Mouse (Mus musculus) neural tube, embryonic 13.5 days (tissue): ENCODE data around the gene Angel2. TPM values are rescaled to one million over a fixed set of nuclear protein-coding genes. Genes with fewer than 3 reads are reported as not detected.

ENCODE experiments used
- ATAC-seq: fragments of 200-750 bp; cut with Nextera tagmentation; 2 replicates; pipeline ENCODE4 v1.8.0; 2017; ENCODE audit warnings: low read depth, mild to moderate bottlenecking, moderate TSS enrichment, moderate library complexity
- H3K27ac ChIP-seq: fragments of 300-500 bp; sonication (generic); replicated peaks from 2 replicates; pipeline ENCODE4 v1.5.1; 2015; ENCODE audit warnings: moderate library complexity, mild to moderate bottlenecking, inconsistent platforms
- H3K27me3 ChIP-seq: fragments of 300-500 bp; sonication (generic); 2 replicates; pipeline ENCODE4 v1.6.1; 2015; ENCODE audit warnings: mild to moderate bottlenecking, inconsistent platforms
- H3K36me3 ChIP-seq: fragments of 300-500 bp; sonication (generic); 2 replicates; pipeline ENCODE4 v1.6.1; 2015; ENCODE audit warnings: mild to moderate bottlenecking, inconsistent platforms
- H3K4me1 ChIP-seq: fragments of 300-500 bp; sonication (generic); replicated peaks from 2 replicates; pipeline ENCODE4 v1.6.1; 2015; ENCODE audit warnings: inconsistent platforms
- H3K4me2 ChIP-seq: fragments of 300-500 bp; sonication (generic); 2 replicates; pipeline ENCODE4 v1.6.1; 2015; ENCODE audit warnings: inconsistent platforms, mild to moderate bottlenecking, moderate library complexity
- H3K4me3 ChIP-seq: fragments of 300-500 bp; sonication (generic); 2 replicates; pipeline ENCODE4 v1.5.1; 2015; ENCODE audit warnings: mild to moderate bottlenecking, inconsistent platforms
- H3K9ac ChIP-seq: fragments of 300-500 bp; sonication (generic); 2 replicates; pipeline ENCODE4 v1.6.1; 2015; ENCODE audit warnings: moderate library complexity, mild to moderate bottlenecking, inconsistent platforms
- H3K9me3 ChIP-seq: fragments of 300-500 bp; sonication (generic); 2 replicates; pipeline ENCODE4 v1.6.1; 2016; ENCODE audit warnings: inconsistent platforms
- WGBS: fragments of 180-500 bp; shearing (Covaris S2); methylation state at CpG from one replicate; pipeline ENCODE4 v1.1.7; 2015; 5-methylcytosine and 5-hydroxymethylcytosine counted together
- polyA plus RNA-seq: library from polyadenylated mRNA; unstranded; fragments of >200 nt; fragmentation: Nextera tagmentation; extraction: Ambion mirVana; gene quantifications from 2 replicates; pipeline ENCODE4 v1.2.1, GENCODE M21; 2015

Angel2 gene
- polyA plus RNA-seq, 1 experiment from 2014 or later = 51.4 TPM

DNA sequence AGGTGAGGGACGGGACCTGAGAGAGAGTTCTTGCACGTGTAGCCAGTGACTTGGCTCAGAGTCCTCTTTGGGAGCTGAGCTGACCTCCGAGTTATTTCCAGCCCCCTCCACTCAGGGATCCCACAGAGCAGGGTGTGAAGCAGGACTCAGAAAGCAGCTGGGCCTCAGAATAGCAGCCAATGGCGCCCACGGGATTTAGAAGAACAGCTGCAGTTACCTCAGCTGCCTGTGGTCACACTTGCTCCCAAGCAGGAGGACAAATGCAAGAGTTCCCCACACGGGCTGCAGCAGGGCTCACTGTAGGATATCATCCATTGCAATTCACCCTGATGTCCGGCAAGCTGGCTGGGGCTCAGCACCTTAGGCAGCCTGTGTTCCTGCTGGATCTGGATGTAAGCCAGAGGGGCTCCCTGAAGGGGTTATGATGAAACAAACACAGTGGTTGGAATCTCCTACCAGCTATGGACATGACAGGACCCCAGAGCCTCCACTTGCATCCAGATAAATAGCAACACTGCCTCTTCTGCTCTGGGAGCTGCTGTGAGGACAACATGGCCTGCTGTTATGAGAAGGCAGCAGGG lies 47.8 kb downstream of the Angel2 start:
- WGBS = 60% methylated on average over 7 of the region's 7 CpGs
- peaks cover 84% of the 10 kb centered on the region for H3K36me3 ChIP-seq

DNA sequence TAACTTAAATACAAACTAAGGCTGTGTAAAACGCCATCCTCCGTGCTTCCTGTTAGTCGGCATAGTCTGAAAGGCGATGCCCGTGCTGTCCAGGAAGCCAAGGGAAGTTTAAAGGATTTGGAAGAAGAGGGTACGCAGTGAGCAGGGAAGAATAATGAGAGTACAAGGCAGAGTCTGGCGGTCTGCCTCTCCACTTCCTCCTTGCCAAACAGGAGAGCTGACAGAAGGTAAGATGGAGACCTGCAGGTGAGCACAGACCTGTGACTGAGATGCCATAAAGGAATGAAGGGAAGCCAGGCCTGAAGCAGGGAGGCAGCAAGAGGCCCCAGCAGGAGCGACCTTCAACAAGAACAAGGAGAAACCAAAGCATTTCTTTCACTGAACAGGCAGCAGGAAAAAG lies 49.3 kb downstream of the Angel2 start:
- H3K9me3 ChIP-seq = no peaks in the 10 kb centered on the region
- no peak overlapping the region for H3K4me2 ChIP-seq
- H3K9ac ChIP-seq = no peak overlapping the region
- H3K27ac ChIP-seq = no peak overlapping the region
- peaks cover 70% of the 10 kb centered on the region for H3K36me3 ChIP-seq
- H3K4me1 ChIP-seq = peaks cover 60% of the 10 kb centered on the region
- no peak overlapping the region for H3K4me3 ChIP-seq
- WGBS = 90% methylated on average over 8 of the region's 8 CpGs
- no peaks in the 10 kb centered on the region for H3K27me3 ChIP-seq
- ATAC-seq = no peak

More for the DNA sequence above, 47.8 kb downstream of the Angel2 start:
- H3K9me3 ChIP-seq = no peaks in the 10 kb centered on the region
- H3K9ac ChIP-seq = 0 out of 2 replicates have a peak overlapping the region, but pooled peaks have one; percentile 19
- ATAC-seq = no peak
- no peak overlapping the region for H3K27ac ChIP-seq
- H3K4me3 ChIP-seq = no peak overlapping the region
- peaks cover 54% of the 10 kb centered on the region for H3K4me1 ChIP-seq
- H3K27me3 ChIP-seq = no peaks in the 10 kb centered on the region
- no peak overlapping the region for H3K4me2 ChIP-seq

DNA sequence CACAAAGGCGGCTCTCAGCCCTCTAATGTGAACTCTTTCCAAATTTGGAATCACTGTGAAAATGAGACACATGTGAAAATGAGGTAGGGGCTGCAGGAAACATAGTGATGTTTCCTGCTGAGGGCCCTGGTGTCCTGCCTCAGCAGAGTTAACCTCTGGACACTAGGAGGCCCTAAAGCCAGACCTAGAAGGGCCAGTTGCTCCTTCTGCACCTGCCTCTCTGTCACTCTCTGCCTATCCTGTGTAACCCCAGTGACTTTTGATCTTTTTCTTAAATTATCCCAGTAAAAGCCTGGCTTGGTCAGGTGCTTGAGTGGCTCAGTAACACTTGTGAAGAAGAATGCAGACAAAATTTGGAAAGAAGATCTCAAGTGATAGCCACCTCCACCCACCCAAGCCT lies 49.9 kb downstream of the Angel2 start:
- Histone ChIP-seq H3K36me3 (peaks cover 63% of the 10 kb centered on the region), H3K4me1 (peaks cover 64% of the 10 kb centered on the region), H3K9me3 (no peaks in the 10 kb centered on the region), H3K4me2 (no peak overlapping the region), H3K27me3 (no peaks in the 10 kb centered on the region), H3K27ac (no peak overlapping the region), H3K9ac (0 out of 2 replicates have a peak overlapping the region, but pooled peaks have one; percentile 31), H3K4me3 (no peak overlapping the region)
- ATAC-seq = no peak
- 80% methylated on average over 1 of the region's 1 CpGs for WGBS

DNA sequence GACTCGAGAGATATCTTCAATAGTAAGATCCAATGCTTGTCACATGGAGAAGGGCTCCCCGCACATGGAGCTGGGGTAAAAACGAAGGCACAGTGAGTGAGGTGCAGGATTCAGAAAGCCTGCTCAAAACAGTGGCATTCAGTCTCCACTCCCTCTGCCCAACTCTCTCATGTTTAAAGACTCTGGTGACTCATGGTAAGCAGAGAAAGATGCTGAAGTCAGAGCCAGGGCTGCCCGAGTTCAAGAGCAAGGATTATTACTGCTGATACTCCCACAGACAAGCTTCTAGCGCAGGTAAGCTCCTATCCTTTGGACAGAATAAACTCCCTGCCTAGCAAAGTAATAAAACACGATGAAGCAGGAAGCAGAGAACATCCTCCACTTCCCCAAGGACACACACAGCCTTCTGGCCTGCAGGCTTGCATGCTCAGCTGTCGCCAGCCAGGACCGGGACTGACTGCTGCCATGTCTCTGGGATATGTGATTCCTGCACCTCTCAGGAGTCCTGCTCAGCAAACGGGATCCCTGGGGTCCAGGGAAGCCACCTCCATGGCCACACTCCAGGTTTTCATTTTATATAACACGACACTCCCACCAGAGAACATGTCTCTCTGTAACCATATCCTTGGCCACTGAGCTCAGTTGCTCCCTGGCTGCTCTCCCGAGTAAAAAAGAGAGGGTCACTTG lies 52.1 kb downstream of the Angel2 start:
- no peak for ATAC-seq
- Histone ChIP-seq H3K27me3 (no peaks in the 10 kb centered on the region), H3K9ac (peak overlapping the region; percentile 91), H3K4me1 (peaks cover 64% of the 10 kb centered on the region), H3K4me2 (peak overlapping the region; percentile 69), H3K27ac (peak overlapping the region; percentile 98; the same call in 1 of the 2 replicates), H3K9me3 (no peaks in the 10 kb centered on the region), H3K36me3 (peaks cover 43% of the 10 kb centered on the region), H3K4me3 (peak overlapping the region; percentile 83)
- 45% methylated on average over 11 of the region's 11 CpGs for WGBS

DNA sequence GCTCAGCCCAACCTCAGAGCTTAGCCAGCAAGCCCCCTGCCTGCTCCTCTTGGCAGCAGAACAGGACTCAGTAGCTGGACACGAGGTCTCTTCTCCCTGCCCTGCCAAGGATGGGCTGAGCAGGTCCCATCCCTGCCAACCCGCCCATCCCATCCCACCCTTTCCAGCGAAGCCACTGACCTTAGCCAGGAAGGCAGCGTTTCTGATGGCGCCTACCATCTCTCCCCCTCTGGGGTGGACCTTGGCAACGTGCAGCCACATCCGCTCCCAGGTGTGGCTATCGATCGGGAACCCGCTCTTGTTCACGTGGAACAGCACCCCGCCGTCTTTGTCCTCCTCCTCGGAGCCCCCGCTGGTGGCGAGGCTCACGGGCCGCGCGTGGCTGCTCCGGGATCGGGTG lies 53.1 kb downstream of the Angel2 start:
- peaks cover 55% of the 10 kb centered on the region for H3K4me1 ChIP-seq
- 0% methylated on average over 22 of the region's 22 CpGs for WGBS
- H3K9ac ChIP-seq = peak overlapping the region; percentile 91
- no peaks in the 10 kb centered on the region for H3K9me3 ChIP-seq
- H3K27me3 ChIP-seq = no peaks in the 10 kb centered on the region
- peak; percentile 16; the same call in 1 of the 2 replicates for ATAC-seq
- peak overlapping the region; percentile 69 for H3K4me2 ChIP-seq
- peak overlapping the region; percentile 98 for H3K27ac ChIP-seq
- H3K36me3 ChIP-seq = peaks cover 33% of the 10 kb centered on the region
- H3K4me3 ChIP-seq = peak overlapping the region; percentile 83

DNA sequence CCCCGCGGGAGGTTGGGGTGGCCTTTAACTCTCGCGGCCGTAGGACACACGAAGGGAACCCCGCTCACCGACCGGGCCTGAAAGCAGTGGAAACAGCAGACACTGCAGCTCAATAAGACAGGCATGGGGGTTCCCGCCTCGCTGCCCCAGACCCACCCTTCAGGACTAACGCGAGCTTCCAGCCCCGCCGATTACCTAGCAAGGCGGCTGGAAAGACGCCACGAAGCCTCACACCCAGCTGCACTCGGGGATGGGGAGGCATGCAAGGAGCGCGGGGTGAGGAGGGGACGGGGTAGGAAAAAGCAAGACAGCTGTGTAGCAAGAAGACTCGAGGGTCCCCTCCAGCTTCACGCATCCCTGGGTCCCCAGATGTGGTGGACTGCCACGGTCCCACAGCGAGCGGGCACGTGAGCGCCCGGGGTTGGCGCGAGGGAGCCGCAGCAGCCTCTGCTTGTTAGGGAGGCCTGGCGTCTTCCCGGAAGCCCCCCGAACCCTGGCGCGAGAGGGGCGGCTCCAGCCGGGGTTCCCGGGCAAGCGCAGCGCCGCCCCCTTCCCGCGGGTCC lies 53.7 kb downstream of the Angel2 start:
- peak; percentile 86 for ATAC-seq
- H3K9me3 ChIP-seq = no peaks in the 10 kb centered on the region
- H3K27ac ChIP-seq = peak overlapping the region; percentile 98
- WGBS = under 1% methylated on average over 46 of the region's 46 CpGs
- H3K36me3 ChIP-seq = peaks cover 27% of the 10 kb centered on the region
- no peaks in the 10 kb centered on the region for H3K27me3 ChIP-seq
- H3K9ac ChIP-seq = peak overlapping the region; percentile 91
- peak overlapping the region; percentile 69 for H3K4me2 ChIP-seq
- peaks cover 49% of the 10 kb centered on the region for H3K4me1 ChIP-seq
- peak overlapping the region; percentile 83 for H3K4me3 ChIP-seq

DNA sequence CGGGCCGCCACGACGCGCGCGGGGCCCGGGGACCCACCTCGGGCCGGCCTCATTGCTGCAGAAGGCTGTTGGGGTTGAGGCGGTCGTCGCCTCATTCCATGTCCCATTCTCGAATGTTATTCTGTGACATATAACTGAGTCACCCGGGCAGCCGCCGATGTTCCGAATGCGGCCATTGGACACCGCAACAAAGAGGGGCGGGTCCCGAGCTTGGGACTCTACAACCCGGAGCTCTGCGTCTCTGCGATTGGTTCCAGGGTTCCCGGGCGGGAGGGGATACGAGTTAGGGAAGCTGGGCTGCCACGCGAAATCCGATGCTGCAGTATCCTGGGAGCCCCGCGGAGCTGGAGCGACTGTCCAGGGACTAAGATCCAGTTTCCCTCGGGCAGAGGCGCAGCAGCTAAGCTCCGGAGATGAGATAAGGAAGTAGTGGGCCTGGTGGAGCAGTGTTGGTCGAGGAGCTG lies 54.2 kb downstream of the Angel2 start, which contains the start of gene Vash2:
Gene Vash2 (minus strand): TSS at position 197 of the 464 bp plus-strand sequence.
- ATAC-seq = peak; percentile 98
- peak within 1 kb of the TSS; percentile 83 for H3K4me3 ChIP-seq
- H3K4me1 ChIP-seq = peaks cover 46% of the 10 kb centered on the region
- H3K4me2 ChIP-seq = peak within 1 kb of the TSS; percentile 69
- peak within 1 kb of the TSS; percentile 98 for H3K27ac ChIP-seq
- H3K9ac ChIP-seq = peak within 1 kb of the TSS; percentile 91
- H3K9me3 ChIP-seq = no peaks in the 10 kb centered on the region
- H3K27me3 ChIP-seq = no peaks in the 10 kb centered on the region
- 0% methylated on average over 38 of the region's 38 CpGs for WGBS
- H3K36me3 ChIP-seq = peaks cover 22% of the 10 kb centered on the region

DNA sequence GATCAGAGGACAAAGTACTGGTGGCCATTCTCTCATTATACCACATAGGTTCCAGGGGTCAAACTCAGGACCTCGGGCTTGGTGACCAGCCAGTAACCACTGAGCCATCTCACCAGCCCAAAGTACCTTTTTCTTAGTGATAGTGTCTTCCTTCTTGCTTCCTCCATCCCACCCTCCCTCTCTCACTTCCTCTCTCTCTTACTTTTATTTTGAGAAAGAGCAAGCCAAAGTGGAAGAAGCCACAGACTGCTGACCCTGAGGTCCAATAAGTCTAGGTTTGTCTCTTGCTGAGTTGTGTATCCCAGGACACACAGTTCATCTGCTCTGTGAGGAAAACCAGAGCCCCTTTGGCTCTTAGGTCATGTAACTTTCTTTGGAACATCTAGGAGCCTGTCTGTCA lies 55.6 kb downstream of the Angel2 start:
- Histone ChIP-seq H3K4me2 (no peak overlapping the region), H3K9me3 (no peaks in the 10 kb centered on the region), H3K4me1 (peaks cover 33% of the 10 kb centered on the region), H3K36me3 (peaks cover 8% of the 10 kb centered on the region; the same call in 1 of the 2 replicates), H3K9ac (no peak overlapping the region), H3K27me3 (no peaks in the 10 kb centered on the region), H3K4me3 (no peak overlapping the region), H3K27ac (no peak overlapping the region)
- ATAC-seq = no peak
- WGBS = 100% methylated on average over 1 of the region's 1 CpGs

DNA sequence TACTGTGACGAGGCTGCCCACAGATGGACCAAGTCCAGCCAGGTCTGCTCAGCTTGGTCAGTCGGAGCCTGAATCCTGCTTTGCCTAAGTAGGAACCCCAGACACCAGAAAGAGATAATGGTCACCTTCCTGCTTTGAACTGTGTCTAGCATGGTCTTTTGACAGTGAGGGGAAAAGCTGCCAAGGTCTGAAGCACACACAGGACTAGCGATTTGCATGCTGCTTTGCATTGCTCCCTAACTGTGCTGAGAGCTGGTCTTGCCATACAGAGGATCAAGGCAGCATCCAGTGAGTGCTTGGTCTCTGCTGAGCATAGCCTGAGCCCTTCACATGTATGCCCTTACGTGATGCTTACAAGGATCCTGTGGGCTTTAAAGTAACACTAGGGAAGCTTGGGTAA lies 56.5 kb downstream of the Angel2 start:
- peaks cover 23% of the 10 kb centered on the region for H3K4me1 ChIP-seq
- no peaks in the 10 kb centered on the region for H3K27me3 ChIP-seq
- no peak overlapping the region for H3K4me3 ChIP-seq
- 81% methylated on average over 4 of the region's 4 CpGs for WGBS
- ATAC-seq = no peak
- no peak overlapping the region for H3K9ac ChIP-seq
- H3K4me2 ChIP-seq = no peak overlapping the region
- H3K27ac ChIP-seq = no peak overlapping the region
- no peaks in the 10 kb centered on the region for H3K9me3 ChIP-seq
- H3K36me3 ChIP-seq = 0 out of 2 replicates have a peak, but pooled peaks cover under 1% of the 10 kb centered on the region

DNA sequence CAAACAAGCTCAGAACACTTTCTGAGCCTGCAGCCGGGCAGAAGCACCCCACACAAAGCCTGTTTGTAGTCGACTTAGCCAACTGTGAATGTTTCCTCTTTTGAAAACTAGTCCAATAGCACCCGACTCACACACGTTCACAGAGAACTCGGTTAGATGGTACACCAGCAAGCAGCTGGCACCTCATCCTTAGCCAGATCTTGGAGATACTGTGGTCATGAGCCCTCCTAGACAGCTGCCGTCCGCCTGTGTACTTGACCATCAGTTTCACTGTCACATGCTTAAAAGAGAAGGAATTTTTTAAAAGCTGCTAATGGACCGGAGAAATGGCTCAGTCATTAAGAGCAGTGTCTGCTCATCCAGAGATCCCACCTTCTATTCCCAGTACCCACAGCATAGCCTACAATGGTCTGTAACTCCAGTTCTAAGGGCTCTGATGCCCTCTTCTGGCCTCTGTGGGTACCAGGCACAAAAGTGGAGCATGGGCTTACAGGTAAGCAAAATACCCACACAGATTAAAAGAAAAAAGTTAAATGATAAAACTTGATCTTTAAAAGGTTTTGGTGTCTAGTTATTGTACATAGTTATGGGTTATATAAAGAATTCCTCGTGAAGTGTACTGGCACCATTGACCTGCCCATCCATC lies 64.6 kb downstream of the Angel2 start:
- Histone ChIP-seq H3K9ac (no peak overlapping the region), H3K36me3 (no peaks in the 10 kb centered on the region), H3K4me1 (no peaks in the 10 kb centered on the region), H3K4me2 (no peak overlapping the region), H3K27ac (no peak overlapping the region), H3K27me3 (no peaks in the 10 kb centered on the region), H3K9me3 (no peaks in the 10 kb centered on the region), H3K4me3 (no peak overlapping the region)
- 83% methylated on average over 9 of the region's 9 CpGs for WGBS
- no peak for ATAC-seq

DNA sequence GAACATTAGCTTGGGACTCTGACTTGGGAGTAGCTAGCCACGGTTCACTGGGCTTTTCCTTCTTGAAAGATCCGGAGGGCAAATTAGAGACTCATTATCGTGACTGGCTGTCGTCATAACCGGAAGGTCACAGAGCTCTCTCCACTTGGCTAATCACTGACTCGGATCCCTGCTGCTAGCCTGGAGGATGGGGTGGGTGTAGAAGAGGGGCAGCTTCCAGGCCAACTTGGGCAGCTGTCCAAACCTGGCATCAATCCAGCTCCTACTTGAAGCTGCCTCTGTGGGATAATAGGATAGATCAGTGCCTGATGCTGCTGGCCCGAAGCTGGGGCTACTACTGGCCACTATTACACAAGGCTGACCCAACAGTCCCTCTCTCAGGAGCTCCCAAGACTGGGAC lies 70.6 kb downstream of the Angel2 start:
- WGBS = 63% methylated on average over 7 of the region's 7 CpGs
- Histone ChIP-seq H3K27me3 (no peaks in the 10 kb centered on the region), H3K4me2 (no peak overlapping the region)

DNA sequence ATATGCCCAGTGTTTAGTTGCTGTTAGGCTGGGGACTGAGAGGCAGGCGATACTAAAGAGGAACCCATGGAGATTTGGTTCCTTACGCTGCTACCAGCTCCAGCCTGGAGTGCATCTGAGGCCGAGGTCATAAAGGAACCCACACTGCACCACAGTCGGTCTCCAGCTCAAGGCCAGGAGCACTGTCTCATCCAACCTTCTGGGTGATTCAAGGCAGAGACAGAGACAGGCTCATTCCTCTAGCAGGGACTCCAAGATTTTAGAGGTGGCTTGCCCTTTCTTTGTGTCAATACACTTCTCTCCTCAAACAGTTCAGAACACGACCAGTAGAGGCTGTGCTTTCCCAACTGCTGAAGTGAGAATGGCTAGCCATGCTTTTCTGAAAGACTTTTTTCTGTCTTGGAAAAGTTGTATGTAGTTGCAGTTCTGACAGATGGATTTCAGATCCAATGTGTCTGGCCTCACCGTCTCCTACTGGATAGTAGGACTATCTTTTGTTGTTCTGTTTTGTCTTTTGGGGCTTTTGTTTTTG lies 71.5 kb downstream of the Angel2 start:
- WGBS = 78% methylated on average over 6 of the region's 6 CpGs
- no peak for ATAC-seq
- no peak overlapping the region for H3K9ac ChIP-seq

More for the DNA sequence above, 70.6 kb downstream of the Angel2 start:
- no peak overlapping the region for H3K4me3 ChIP-seq
- no peak overlapping the region for H3K27ac ChIP-seq
- H3K4me1 ChIP-seq = peaks cover 6% of the 10 kb centered on the region
- ATAC-seq = no peak
- no peaks in the 10 kb centered on the region for H3K9me3 ChIP-seq
- H3K36me3 ChIP-seq = no peaks in the 10 kb centered on the region
- H3K9ac ChIP-seq = no peak overlapping the region

More for the DNA sequence above, 71.5 kb downstream of the Angel2 start:
- no peak overlapping the region for H3K27ac ChIP-seq
- peaks cover 6% of the 10 kb centered on the region for H3K4me1 ChIP-seq
- no peaks in the 10 kb centered on the region for H3K9me3 ChIP-seq
- no peak overlapping the region for H3K4me3 ChIP-seq
- no peaks in the 10 kb centered on the region for H3K27me3 ChIP-seq
- no peak overlapping the region for H3K4me2 ChIP-seq
- H3K36me3 ChIP-seq = no peaks in the 10 kb centered on the region
